Mouse (Mus musculus) midbrain, embryonic 10.5 days (tissue): ENCODE measurements at regions not wholly inside any gene's neighbourhood (a gene's known extent, or its start where the extent isn't known, plus 50 kb on each side); places are given as distances from the start of the nearest gene placed in this dataset.

ENCODE experiments used
- DNase-seq: peaks from one replicate; pipeline ENCODE4 v3.0.0-alpha.2; 2017; ENCODE audit warnings: low spot score
- H3K27ac ChIP-seq: fragments of 300-500 bp; sonication (generic); replicated peaks from 2 replicates; pipeline ENCODE4 v1.5.1; 2016; ENCODE audit warnings: mild to moderate bottlenecking
- H3K27me3 ChIP-seq: fragments of 300-500 bp; sonication (generic); 2 replicates; pipeline ENCODE4 v1.6.1; 2016; ENCODE audit warnings: low read depth, mild to moderate bottlenecking; ENCODE audit not compliant: poor library complexity, severe bottlenecking
- H3K36me3 ChIP-seq: fragments of 300-500 bp; sonication (generic); 2 replicates; pipeline ENCODE4 v1.6.1; 2016; ENCODE audit warnings: mild to moderate bottlenecking, moderate library complexity
- H3K4me1 ChIP-seq: fragments of 300-500 bp; sonication (generic); 2 replicates; pipeline ENCODE4 v1.6.1; 2016
- H3K4me3 ChIP-seq: fragments of 300-500 bp; sonication (generic); 2 replicates; pipeline ENCODE4 v1.5.1; 2016; ENCODE audit warnings: mild to moderate bottlenecking, moderate library complexity
- H3K9me3 ChIP-seq: fragments of 300-500 bp; sonication (generic); replicated peaks from 2 replicates; pipeline ENCODE4 v1.6.1; 2016; ENCODE audit warnings: mild to moderate bottlenecking
- WGBS: fragments of 180-500 bp; shearing (Covaris S2); methylation state at CpG from one replicate; pipeline ENCODE4 v1.1.7; 2016; 5-methylcytosine and 5-hydroxymethylcytosine counted together

DNA sequence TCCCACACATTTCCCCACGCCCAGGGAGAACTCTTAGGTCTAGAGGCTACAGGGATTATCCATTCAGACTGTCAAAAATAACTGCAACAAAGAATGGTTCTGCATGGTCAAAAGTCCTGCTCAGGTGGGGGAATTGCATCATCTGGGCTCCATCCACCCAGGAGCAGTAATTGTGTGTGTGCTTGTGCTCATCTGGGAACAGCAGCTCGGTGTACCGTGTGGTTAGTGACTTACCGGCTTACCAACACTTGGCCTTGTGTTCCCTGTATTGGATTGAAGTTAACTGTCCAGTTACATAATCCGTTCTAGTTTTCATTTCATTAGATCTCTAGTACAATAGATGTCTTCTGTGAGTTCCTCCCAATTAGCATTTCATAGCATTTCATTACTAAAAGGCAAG, 117.7 kb upstream of the Usp25 start:
- DNase-seq: no peak
- no peaks in the 10 kb centered on the region; the same call in 1 of the 2 replicates for H3K27me3 ChIP-seq
- no peak overlapping the region for H3K27ac ChIP-seq
- no peaks in the 10 kb centered on the region for H3K9me3 ChIP-seq
- WGBS: 57% methylated on average over 5 of the region's 5 CpGs
- H3K4me3 ChIP-seq: no peak overlapping the region
- no peaks in the 10 kb centered on the region for H3K36me3 ChIP-seq
- H3K4me1 ChIP-seq: peaks cover 18% of the 10 kb centered on the region

DNA sequence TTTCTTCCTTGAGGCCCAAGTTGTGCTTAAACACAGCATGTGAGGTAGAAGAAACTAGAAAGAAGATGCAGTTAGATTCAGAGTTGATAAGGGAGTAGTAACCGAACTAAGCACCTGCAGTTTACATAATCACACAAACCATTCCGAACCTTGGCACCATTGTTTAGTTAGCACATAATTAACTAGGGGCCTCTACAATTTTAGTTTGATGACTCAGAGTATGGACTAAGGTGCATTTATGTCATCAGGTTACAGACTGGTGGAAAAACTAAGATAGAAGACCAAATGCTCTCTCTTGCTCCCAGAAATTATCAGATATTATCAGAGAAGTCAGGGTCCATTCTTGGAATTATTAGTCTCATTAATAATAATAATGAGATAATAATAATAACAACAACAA, 134.9 kb upstream of the Usp25 start:
- Histone ChIP-seq H3K4me3 (no peak overlapping the region), H3K27me3 (peaks cover 44% of the 10 kb centered on the region), H3K9me3 (no peaks in the 10 kb centered on the region), H3K4me1 (peaks cover 3% of the 10 kb centered on the region; the same call in 1 of the 2 replicates), H3K27ac (no peak overlapping the region), H3K36me3 (no peaks in the 10 kb centered on the region)
- 91% methylated on average over 2 of the region's 2 CpGs for WGBS
- DNase-seq: no peak

- Histone ChIP-seq H3K27me3 (peaks cover 57% of the 10 kb centered on the region), H3K27ac (no peak overlapping the region), H3K9me3 (no peaks in the 10 kb centered on the region), H3K36me3 (no peaks in the 10 kb centered on the region), H3K4me3 (no peak overlapping the region), H3K4me1 (peaks cover 3% of the 10 kb centered on the region; the same call in 1 of the 2 replicates)
- DNase-seq: no peak
- WGBS: 83% methylated on average over 3 of the region's 3 CpGs
These were observed 138.0 kb upstream of the Usp25 start for GRCm38 (mm10) chr16:76875397-76876018.

DNA sequence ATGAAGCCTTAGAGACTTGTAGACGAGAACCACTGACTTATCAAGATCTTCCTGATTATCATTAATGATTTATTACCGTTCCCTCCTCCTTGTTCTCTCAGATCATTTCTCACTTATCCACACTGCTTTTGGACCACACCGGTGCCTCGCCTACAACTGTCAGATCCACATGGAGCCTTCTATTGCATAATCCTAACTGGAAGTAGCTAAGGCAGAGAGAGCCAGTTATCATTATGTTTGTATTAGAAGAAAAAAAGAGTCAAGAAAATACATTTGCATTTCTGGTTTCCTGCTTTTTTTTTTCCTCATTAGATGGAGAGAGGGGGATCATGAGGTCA, 147.1 kb upstream of the Usp25 start:
- H3K4me1 ChIP-seq: peaks cover 4% of the 10 kb centered on the region
- H3K4me3 ChIP-seq: no peak overlapping the region
- H3K27ac ChIP-seq: no peak overlapping the region
- no peaks in the 10 kb centered on the region for H3K36me3 ChIP-seq
- DNase-seq: no peak
- peaks cover 22% of the 10 kb centered on the region; the same call in 1 of the 2 replicates for H3K27me3 ChIP-seq
- WGBS: 77% methylated on average over 4 of the region's 4 CpGs
- H3K9me3 ChIP-seq: no peaks in the 10 kb centered on the region

GRCm38 (mm10) chr16:76865731-76866464, 147.6 kb upstream of the Usp25 start:
- whole genome bisulfite sequencing: 22% methylated on average over 8 of the region's 12 CpGs
- no peaks in the 10 kb centered on the region for H3K36me3 ChIP-seq
- peaks cover 4% of the 10 kb centered on the region for H3K4me1 ChIP-seq
- peaks cover 16% of the 10 kb centered on the region; the same call in 1 of the 2 replicates for H3K27me3 ChIP-seq
- H3K27ac ChIP-seq: no peak overlapping the region
- DNase-seq: peak; percentile 18
- peak overlapping the region; percentile 19; the same call in 1 of the 2 replicates for H3K4me3 ChIP-seq
- H3K9me3 ChIP-seq: no peaks in the 10 kb centered on the region

- DNase-seq: no peak
- Histone ChIP-seq H3K27me3 (peaks cover 5% of the 10 kb centered on the region; the same call in 1 of the 2 replicates), H3K4me1 (peaks cover 4% of the 10 kb centered on the region), H3K36me3 (no peaks in the 10 kb centered on the region), H3K9me3 (no peaks in the 10 kb centered on the region), H3K4me3 (no peak overlapping the region), H3K27ac (no peak overlapping the region)
- 87% methylated on average over 3 of the region's 3 CpGs for WGBS
These were observed 149.1 kb upstream of the Usp25 start for GRCm38 (mm10) chr16:76864392-76864791.

DNA sequence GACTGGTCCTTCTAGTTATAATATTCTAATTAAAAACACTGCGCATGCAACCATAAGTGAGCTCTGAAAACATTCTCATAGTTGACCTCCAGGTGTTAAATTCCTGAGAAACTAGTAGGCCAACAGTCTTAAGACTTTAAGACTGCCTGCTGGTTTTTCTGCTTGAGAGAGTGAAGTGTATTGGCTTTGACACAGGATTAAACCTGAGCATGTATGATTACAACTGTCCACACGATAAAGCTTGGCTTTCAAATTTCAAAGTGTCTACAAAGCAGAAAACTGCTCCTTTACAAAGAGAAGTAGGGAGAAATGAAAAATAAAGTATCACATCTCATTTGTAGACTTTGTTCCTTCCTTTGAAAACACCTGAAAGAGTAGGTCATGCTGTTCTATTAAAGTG, 157.7 kb upstream of the Usp25 start:
- H3K36me3 ChIP-seq: no peaks in the 10 kb centered on the region
- H3K27ac ChIP-seq: no peak overlapping the region
- no peak for DNase-seq
- H3K9me3 ChIP-seq: no peaks in the 10 kb centered on the region
- H3K4me3 ChIP-seq: no peak overlapping the region
- no peaks in the 10 kb centered on the region for H3K4me1 ChIP-seq
- no peaks in the 10 kb centered on the region for H3K27me3 ChIP-seq
- 75% methylated on average over 2 of the region's 2 CpGs for WGBS

- Histone ChIP-seq H3K4me1 (no peaks in the 10 kb centered on the region), H3K27ac (no peak overlapping the region), H3K4me3 (no peak overlapping the region), H3K9me3 (no peaks in the 10 kb centered on the region), H3K36me3 (no peaks in the 10 kb centered on the region), H3K27me3 (no peaks in the 10 kb centered on the region)
- WGBS: 87% methylated on average over 3 of the region's 3 CpGs
- no peak for DNase-seq
These were observed 162.1 kb upstream of the Usp25 start for GRCm38 (mm10) chr16:76851396-76851795.

DNA sequence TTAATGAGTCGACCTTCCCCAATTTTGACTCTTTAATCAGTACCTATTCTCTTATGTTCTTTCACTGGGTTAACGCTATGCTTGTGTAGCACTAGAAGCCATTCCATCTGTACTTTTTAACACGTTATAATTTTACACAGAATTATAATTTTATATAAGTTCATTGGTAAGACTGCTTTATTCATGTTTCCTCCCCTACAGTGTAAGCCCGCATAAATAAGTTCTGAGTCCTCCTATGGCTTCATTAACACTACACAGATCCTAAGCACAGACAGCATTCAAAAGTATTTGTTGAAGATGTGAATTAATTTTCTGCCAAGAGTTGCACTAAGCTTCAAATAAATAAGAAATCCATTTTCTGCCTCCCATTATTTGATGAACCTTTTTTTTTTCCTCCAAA, 176.1 kb upstream of the Usp25 start:
- no peak for DNase-seq

DNA sequence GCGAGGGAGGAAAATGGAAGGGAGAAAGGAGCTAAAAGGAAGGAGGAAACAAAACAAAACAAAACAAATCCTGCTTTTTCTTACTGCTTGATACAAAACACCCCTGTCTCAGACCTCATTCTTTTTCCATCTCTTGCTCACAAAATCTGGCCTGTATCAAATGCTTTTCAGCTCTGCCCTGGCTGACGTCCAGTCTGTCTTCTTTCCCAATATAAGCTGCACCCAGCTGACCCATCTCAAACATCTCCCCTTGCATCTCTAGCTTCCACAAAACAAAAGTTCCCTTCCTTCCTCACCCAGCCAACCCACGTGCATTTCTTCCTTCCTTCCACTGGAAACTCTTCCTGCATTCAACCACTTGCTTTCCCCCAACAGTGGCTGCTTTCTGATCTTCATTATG, 183.1 kb upstream of the Usp25 start:
- 39% methylated on average over 3 of the region's 3 CpGs for WGBS
- DNase-seq: no peak
- no peak overlapping the region for H3K27ac ChIP-seq
- no peaks in the 10 kb centered on the region for H3K27me3 ChIP-seq
- H3K9me3 ChIP-seq: peaks cover 6% of the 10 kb centered on the region
- H3K4me1 ChIP-seq: peaks cover 4% of the 10 kb centered on the region; the same call in 1 of the 2 replicates
- H3K4me3 ChIP-seq: no peak overlapping the region
- H3K36me3 ChIP-seq: no peaks in the 10 kb centered on the region

More for the DNA sequence above, 176.1 kb upstream of the Usp25 start:
- Histone ChIP-seq H3K4me3 (no peak overlapping the region), H3K27ac (no peak overlapping the region), H3K27me3 (no peaks in the 10 kb centered on the region), H3K4me1 (peaks cover 3% of the 10 kb centered on the region; the same call in 1 of the 2 replicates), H3K36me3 (no peaks in the 10 kb centered on the region), H3K9me3 (no peaks in the 10 kb centered on the region)
- WGBS: 89% methylated on average over 4 of the region's 4 CpGs

DNA sequence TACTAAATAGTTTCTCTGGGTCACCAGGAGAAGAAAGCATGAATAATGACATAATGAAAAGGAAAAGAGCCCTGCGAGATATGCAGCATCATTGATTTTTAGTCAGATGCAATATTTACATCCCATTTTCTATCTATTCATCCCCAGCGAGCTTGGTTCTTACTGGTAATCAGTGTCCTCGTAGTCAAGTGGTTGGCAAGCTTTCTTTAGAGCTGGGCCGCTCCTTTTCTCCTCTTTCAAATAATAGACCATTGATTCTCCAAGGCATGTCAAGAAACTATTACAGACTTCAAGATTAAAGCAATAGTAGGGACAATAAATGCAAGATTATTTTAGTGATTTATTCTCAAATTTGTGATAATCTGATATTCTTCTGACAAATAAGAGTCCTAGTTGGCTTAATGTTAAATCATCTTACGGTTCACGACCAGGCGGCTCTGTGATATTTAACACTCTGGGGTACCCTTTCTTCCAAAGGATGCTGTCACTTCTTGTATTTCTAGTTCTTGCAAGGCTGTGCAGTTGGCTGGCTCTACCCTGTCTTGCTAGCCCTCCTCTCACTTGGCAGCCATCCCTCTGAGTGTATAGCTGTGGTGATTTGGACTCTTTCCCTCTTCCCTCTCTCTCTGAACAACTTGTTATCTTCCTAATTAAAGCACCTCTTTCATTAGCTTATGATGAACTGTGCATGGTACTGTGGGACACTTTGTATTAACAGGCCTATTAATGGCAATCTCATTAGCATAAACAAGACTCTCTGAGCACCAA, 185.6 kb upstream of the Usp25 start:
- H3K4me3 ChIP-seq: no peak overlapping the region
- H3K27ac ChIP-seq: no peak overlapping the region
- peaks cover 4% of the 10 kb centered on the region; the same call in 1 of the 2 replicates for H3K4me1 ChIP-seq
- H3K9me3 ChIP-seq: peaks cover 6% of the 10 kb centered on the region
- no peaks in the 10 kb centered on the region for H3K27me3 ChIP-seq
- H3K36me3 ChIP-seq: no peaks in the 10 kb centered on the region
- no peak for DNase-seq
- WGBS: 89% methylated on average over 7 of the region's 7 CpGs

GRCm38 (mm10) chr16:76821261-76821660, 192.2 kb upstream of the Usp25 start:
- Histone ChIP-seq H3K27me3 (no peaks in the 10 kb centered on the region), H3K36me3 (no peaks in the 10 kb centered on the region), H3K4me3 (no peak overlapping the region), H3K27ac (no peak overlapping the region), H3K4me1 (no peaks in the 10 kb centered on the region), H3K9me3 (peaks cover 6% of the 10 kb centered on the region)
- DNase-seq: no peak
- 93% methylated on average over 10 of the region's 10 CpGs for WGBS
